Mouse (Mus musculus) gastrocnemius, postnatal 4 days (tissue): Measurements from ENCODE around the gene Urad. TPM values are rescaled to one million over a fixed set of nuclear protein-coding genes. Genes with fewer than 3 reads are reported as not detected.

Source experiments
- DNase-seq, 2 experiments: peaks; one replicate each; pipeline ENCODE4 v3.0.0; 2021 to 2022; ENCODE audit warnings: low spot score in 2 of 2, mixed read lengths in 2 of 2
- microRNA-seq: library from miRNA; unstranded; fragments of <30 nt; microRNA quantifications from one replicate; pipeline ENCODE4 v1.2.0, GENCODE M21; 2021
- total RNA-seq, 2 experiments: library from RNA; stranded (reverse); gene quantifications; 2 replicates each; pipeline ENCODE4 v1.2.3; 2021

The Urad gene
- total RNA-seq, 2 experiments from 2014 or later = not detected

DNA sequence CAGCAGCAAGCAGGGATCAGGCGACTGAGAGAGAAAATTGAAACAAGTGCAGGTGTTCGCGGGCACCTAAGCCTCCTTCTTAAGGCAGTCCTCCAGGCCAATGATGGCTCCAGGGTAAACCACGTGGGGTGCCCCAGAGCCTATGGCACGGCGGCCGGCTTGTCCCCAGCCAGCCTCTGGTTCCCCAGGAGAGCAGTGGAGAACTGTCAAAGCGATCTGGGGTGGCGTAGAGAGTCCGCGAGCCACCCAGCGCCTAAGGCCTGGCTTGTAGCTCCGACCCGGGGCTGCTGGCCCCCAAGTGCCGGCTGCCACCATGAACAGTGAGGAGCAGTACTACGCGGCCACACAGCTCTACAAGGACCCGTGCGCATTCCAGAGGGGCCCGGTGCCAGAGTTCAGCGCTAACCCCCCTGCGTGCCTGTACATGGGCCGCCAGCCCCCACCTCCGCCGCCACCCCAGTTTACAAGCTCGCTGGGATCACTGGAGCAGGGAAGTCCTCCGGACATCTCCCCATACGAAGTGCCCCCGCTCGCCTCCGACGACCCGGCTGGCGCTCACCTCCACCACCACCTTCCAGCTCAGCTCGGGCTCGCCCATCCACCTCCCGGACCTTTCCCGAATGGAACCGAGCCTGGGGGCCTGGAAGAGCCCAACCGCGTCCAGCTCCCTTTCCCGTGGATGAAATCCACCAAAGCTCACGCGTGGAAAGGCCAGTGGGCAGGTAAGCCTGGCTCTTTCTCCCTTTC lies 52.1 kb downstream of the Urad start, which contains the start of gene Pdx1:
TSS of gene Pdx1 (plus strand) at position 34 of the 747 bp plus-strand sequence.
- DNase-seq = no peak

DNA sequence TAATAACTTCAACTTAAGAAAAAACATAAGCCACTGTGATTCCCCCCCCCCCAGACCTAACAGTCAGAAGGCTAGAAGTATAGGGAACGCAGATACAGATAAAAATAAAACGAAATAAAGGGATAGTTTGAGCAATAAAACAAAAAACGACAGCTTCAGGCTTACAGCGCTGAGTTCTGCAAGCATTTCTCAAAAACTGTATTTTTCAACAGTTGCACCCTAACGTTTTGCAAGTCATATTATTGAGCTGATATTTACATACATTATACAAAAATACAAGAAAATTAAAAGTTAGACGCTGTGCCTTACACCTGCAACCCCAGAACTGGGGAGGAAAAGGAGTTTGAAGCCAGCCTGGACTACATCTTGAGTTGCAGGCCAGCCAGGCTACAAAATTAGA lies 52.9 kb downstream of the Urad start:
- no peak for DNase-seq

DNA sequence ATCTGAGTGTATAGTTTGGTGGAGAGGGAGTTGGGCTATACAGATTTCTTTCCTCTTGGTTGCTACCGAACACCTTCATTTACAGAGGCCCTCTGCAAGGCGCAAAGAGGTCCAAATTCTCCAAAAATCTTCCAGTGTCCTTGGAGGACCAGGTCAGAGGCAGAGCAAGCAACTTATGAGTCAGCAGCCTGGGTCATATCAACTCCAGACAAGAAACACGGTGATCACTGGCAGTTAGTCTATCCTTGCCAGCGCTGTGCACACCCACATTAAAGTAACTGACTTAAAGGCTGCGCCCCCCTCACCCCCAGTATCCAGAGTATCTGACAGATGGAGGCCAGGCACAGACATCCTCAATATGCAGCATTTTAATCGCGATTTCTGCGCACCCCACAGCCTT lies 53.5 kb downstream of the Urad start:
- DNase-seq = no peak

DNA sequence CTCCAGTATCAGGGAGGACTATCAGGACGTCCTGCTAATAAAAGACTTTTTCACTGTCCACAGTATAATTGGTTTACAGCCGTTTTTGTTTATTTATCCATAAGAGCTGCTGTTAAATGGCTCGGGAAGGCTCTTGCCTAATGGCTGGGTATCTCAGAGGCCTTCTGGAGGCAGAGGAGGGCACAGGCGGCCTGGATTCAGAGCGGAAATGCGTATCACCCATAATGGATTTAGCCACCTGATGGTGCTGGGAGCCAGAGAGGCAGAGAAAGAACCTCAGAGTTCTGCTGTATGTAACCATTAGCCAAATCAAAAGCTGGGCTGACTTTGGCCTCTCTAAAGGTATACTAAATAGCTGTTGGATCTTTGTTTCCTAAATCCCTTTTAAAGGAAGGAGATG lies 54.8 kb downstream of the Urad start:
- DNase-seq = no peak

Small RNA genes within 50 kb of the gene (microRNA-seq; reads per million reads assigned to microRNA genes)
- not detected for gene Mir7k

Other genes starting within 250 kb of the Urad start
- 1 to 10 TPM; 8.2 to 8.7 TPM for gene Lnx2, start 245.9 kb downstream of the Urad start, total RNA-seq
- gene Polr1d, start 245.4 kb downstream of the Urad start, total RNA-seq = 100 to 1,000 TPM; 105 TPM
- not detected for gene Gsx1, start 133.7 kb downstream of the Urad start, total RNA-seq
- gene Pdx1, start 52.5 kb downstream of the Urad start, total RNA-seq = not detected
- gene Cdx2, start 15.2 kb downstream of the Urad start, total RNA-seq = not detected
- not detected for gene Flt3, start 78.0 kb upstream of the Urad start, total RNA-seq
- gene Pan3, start 107.7 kb upstream of the Urad start, total RNA-seq = 10 to 100 TPM; 57.5 to 78.1 TPM